In genomic region chr9:116277736-116278135, GRCm38 (mm10) we compare ENCODE assay signal across 25 mouse cellular contexts.
DNase-seq lines count a peak whose midpoint lies in the region; ATAC-seq and TF ChIP-seq lines count a peak whose summit lies in the region.
"Had no signal": no experiment of that assay in that cellular context is flagged by ENCODE, and none has a peak within 500 bp of the region (broad histone marks: within the 10 kb centered on the region; RNA-seq: fewer than 3 reads in every experiment).

No protein-coding gene starts in this region.

- H3K9ac ChIP-seq in midbrain, embryonic 11.5 days (ENCODE audit: low read length) = no peak overlapping the region
- H3K9ac ChIP-seq: embryonic facial prominence, embryonic 15.5 days; forebrain, embryonic 13.5 days; hindbrain, embryonic 15.5 days; limb, embryonic 12.5 days; midbrain, embryonic 12.5 days; neural tube, embryonic 12.5 days had no signal

- TF ChIP-seq CTCF in kidney, adult 2 months (conservative IDR thresholded peaks at IDR 0.05; ENCODE audit: insufficient read depth, insufficient read length, low read depth, low read length) = no peak

- H3K27ac ChIP-seq in kidney, adult 2 months (ENCODE audit: insufficient read depth, low read depth, low read length) = no peak overlapping the region
- H3K27ac ChIP-seq in midbrain, embryonic 11.5 days (ENCODE audit: low read depth, low read length) = no peak overlapping the region
- H3K27ac ChIP-seq: embryonic facial prominence, embryonic 10.5 days; embryonic facial prominence, embryonic 15.5 days; forebrain, embryonic 13.5 days; hindbrain, embryonic 15.5 days; layer of hippocampus, adult 2 months; left cerebral cortex, adult 2 months; limb, embryonic 12.5 days; midbrain, embryonic 12.5 days; neural tube, embryonic 12.5 days had no signal

- no peak overlapping the region for H3K4me2 ChIP-seq in midbrain, embryonic 11.5 days
- H3K4me2 ChIP-seq: embryonic facial prominence, embryonic 15.5 days; forebrain, embryonic 13.5 days; hindbrain, embryonic 15.5 days; limb, embryonic 12.5 days; liver, embryonic 11.5 days; midbrain, embryonic 12.5 days; neural tube, embryonic 12.5 days had no signal

- DNase-seq in heart, adult 11 months = peak; percentile 91
- DNase-seq in heart, postnatal 36 days = no peak
- DNase-seq in kidney, adult 2 months = peak; percentile 20
- no peak for DNase-seq in kidney, adult 11 months
- DNase-seq in adipocyte (ENCODE audit: low spot score) = peak; percentile 32
- DNase-seq in lung, postnatal 25 days (ENCODE audit: low spot score) = peak; percentile 67
- no peak for DNase-seq in midbrain, embryonic 11.5 days (ENCODE audit: low spot score, missing footprints)
- DNase-seq in c-Kit-positive CD71-positive TER-119-positive erythroid progenitor cells, embryonic 14.5 days (ENCODE audit: low spot score) = no peak
- DNase-seq: cerebellum, adult 8-10 months; cerebellum, postnatal 25 days; kidney, adult 18-20 months; kidney, postnatal 36 days had no signal

- no peaks in the 10 kb centered on the region for H3K27me3 ChIP-seq in kidney, adult 2 months (replicated peaks; ENCODE audit: control insufficient read depth, insufficient read depth, low read length)
- no peaks in the 10 kb centered on the region for H3K27me3 ChIP-seq in midbrain, embryonic 11.5 days (ENCODE audit: control insufficient read depth, insufficient read depth, low read length)
- H3K27me3 ChIP-seq: embryonic facial prominence, embryonic 15.5 days; forebrain, embryonic 13.5 days; hindbrain, embryonic 15.5 days; limb, embryonic 12.5 days; midbrain, embryonic 12.5 days; neural tube, embryonic 12.5 days had no signal

- WGBS in kidney, adult 2 months = 59% methylated on average over 3 of the region's 3 CpGs
- 84% methylated on average over 3 of the region's 3 CpGs for WGBS in midbrain, embryonic 11.5 days

- no peaks in the 10 kb centered on the region for H3K9me3 ChIP-seq in midbrain, embryonic 11.5 days (ENCODE audit: control insufficient read depth, low read length)
- H3K9me3 ChIP-seq: embryonic facial prominence, embryonic 10.5 days; embryonic facial prominence, embryonic 15.5 days; forebrain, embryonic 13.5 days; hindbrain, embryonic 15.5 days; limb, embryonic 12.5 days; midbrain, embryonic 12.5 days; neural tube, embryonic 12.5 days had no signal

- no peak for ATAC-seq in midbrain, embryonic 11.5 days (ENCODE audit: low FRiP score)
- ATAC-seq: CD4-positive, CD25-positive, alpha-beta regulatory T cell, adult 4 months; forebrain, embryonic 13.5 days; inflammation-experienced regulatory T-cells, adult 6 months had no signal

- H3K36me3 ChIP-seq in kidney, adult 2 months (ENCODE audit: control insufficient read depth, insufficient read depth, low read length) = no peaks in the 10 kb centered on the region
- no peaks in the 10 kb centered on the region for H3K36me3 ChIP-seq in midbrain, embryonic 11.5 days (ENCODE audit: control insufficient read depth, insufficient read depth, low read length)
- H3K36me3 ChIP-seq: embryonic facial prominence, embryonic 10.5 days; embryonic facial prominence, embryonic 15.5 days; hindbrain, embryonic 15.5 days; limb, embryonic 12.5 days; midbrain, embryonic 12.5 days; neural tube, embryonic 12.5 days had no signal

- TF ChIP-seq POLR2A in kidney, adult 2 months (IDR thresholded peaks at IDR 0.05; ENCODE audit: low read depth, low read length) = no peak

- H3K4me1 ChIP-seq in kidney, adult 2 months (ENCODE audit: control insufficient read depth, insufficient read depth, low read length) = peaks cover 9% of the 10 kb centered on the region; the same call in 1 of the 2 replicates
- no peaks in the 10 kb centered on the region for H3K4me1 ChIP-seq in midbrain, embryonic 11.5 days (ENCODE audit: control insufficient read depth, insufficient read depth, low read length)
- H3K4me1 ChIP-seq: embryonic facial prominence, embryonic 10.5 days; embryonic facial prominence, embryonic 15.5 days; forebrain, embryonic 13.5 days; hindbrain, embryonic 15.5 days; limb, embryonic 12.5 days; midbrain, embryonic 12.5 days; neural tube, embryonic 12.5 days had no signal

- intact Hi-C loops in heart, postnatal 36 days (cut with DNase I) = no loop called here

- no peak overlapping the region for H3K4me3 ChIP-seq in kidney, adult 2 months (ENCODE audit: insufficient read depth, low read depth, low read length)
- no peak overlapping the region for H3K4me3 ChIP-seq in midbrain, embryonic 11.5 days (ENCODE audit: low read depth, low read length)
- H3K4me3 ChIP-seq: embryonic facial prominence, embryonic 10.5 days; embryonic facial prominence, embryonic 15.5 days; forebrain, embryonic 13.5 days; hindbrain, embryonic 15.5 days; layer of hippocampus, adult 2 months; left cerebral cortex, adult 2 months; limb, embryonic 12.5 days; midbrain, embryonic 12.5 days; myocyte; neural tube, embryonic 12.5 days had no signal

Comparison
In these comparisons a context has a peak if more than half of its experiments do, and no peak if none do; other contexts are left out.
1. DNase-seq: peak in heart, adult 11 months (single experiment), kidney, adult 2 months (single experiment), adipocyte (single experiment) and lung, postnatal 25 days (single experiment); none in heart, postnatal 36 days (0 of 2), kidney, adult 11 months (single experiment), midbrain, embryonic 11.5 days (single experiment) and c-Kit-positive CD71-positive TER-119-positive erythroid progenitor cells, embryonic 14.5 days (single experiment).